Mouse (Mus musculus): ENCODE results near the gene Golga2. TPM values are rescaled to one million over a fixed set of nuclear protein-coding genes. Genes with fewer than 3 reads are reported as not detected.
A peak's percentile ranks its signal among the peaks of the same experiment; 100 is the strongest.

Gene Golga2
- polyA plus RNA-seq, 2 experiments, result 7.6 to 13.0 TPM

- 71% methylated on average over 6 of the region's 6 CpGs for WGBS (ENCODE audit: insufficient replicate concordance)
- no peak for DNase-seq (ENCODE audit: low read depth in 3 of 3, low spot score in 3 of 3)
- H3K9ac ChIP-seq (replicated peaks), result no peak overlapping the region
- H3K4me2 ChIP-seq (ENCODE audit: low read depth), result no peak overlapping the region
- no peak overlapping the region for H3K4me3 ChIP-seq (ENCODE audit: insufficient read depth in 1 of 2, low read depth in 2 of 2, low read length in 2 of 2)
- H3K9me3 ChIP-seq (ENCODE audit: control insufficient read depth, low read length), result no peaks in the 10 kb centered on the region
- H3K27ac ChIP-seq, result no peak overlapping the region
- H3K27me3 ChIP-seq (ENCODE audit: control insufficient read depth, insufficient read depth, low read length), result peaks cover 6% of the 10 kb centered on the region
- no peak for ATAC-seq (ENCODE audit: insufficient read depth)
- H3K36me3 ChIP-seq (replicated peaks; ENCODE audit: control insufficient read depth, insufficient read depth, low read depth), result peaks cover 16% of the 10 kb centered on the region
- H3K4me1 ChIP-seq (replicated peaks; ENCODE audit: control insufficient read depth in 2 of 2, insufficient read depth in 2 of 2, low read length in 1 of 2), result peaks cover 3 to 4% of the 10 kb centered on the region in 2 experiments; a peak in 3 of 4 replicates
- TF ChIP-seq CTCF (IDR thresholded peaks at IDR 0.05; ENCODE audit: low read depth), result no peak
- no peak for TF ChIP-seq EP300 (IDR thresholded peaks at IDR 0.05; ENCODE audit: low read depth)
These were observed 20.1 kb downstream of the Golga2 start for GRCm38 (mm10) chr2:32307247-32307798.

- DNase-seq (ENCODE audit: low read depth in 3 of 3, low spot score in 3 of 3) (peak in 1 of 3 experiments; percentile 39), ATAC-seq (ENCODE audit: insufficient read depth) (no peak)
- Histone ChIP-seq H3K4me1 (replicated peaks; ENCODE audit: control insufficient read depth in 2 of 2, insufficient read depth in 2 of 2, low read length in 1 of 2) (peaks cover 3 to 4% of the 10 kb centered on the region in 2 experiments; a peak in 3 of 4 replicates), H3K9ac (replicated peaks) (no peak overlapping the region), H3K4me2 (ENCODE audit: low read depth) (no peak overlapping the region), H3K36me3 (replicated peaks; ENCODE audit: control insufficient read depth, insufficient read depth, low read depth) (peaks cover 14% of the 10 kb centered on the region), H3K9me3 (ENCODE audit: control insufficient read depth, low read length) (no peaks in the 10 kb centered on the region), H3K27me3 (ENCODE audit: control insufficient read depth, insufficient read depth, low read length) (peaks cover 11% of the 10 kb centered on the region), H3K4me3 (ENCODE audit: insufficient read depth in 1 of 2, low read depth in 2 of 2, low read length in 2 of 2) (no peak overlapping the region), H3K27ac (no peak overlapping the region)
- 42% methylated on average over 8 of the region's 8 CpGs for WGBS (ENCODE audit: insufficient replicate concordance)
- TF ChIP-seq EP300 (IDR thresholded peaks at IDR 0.05; ENCODE audit: low read depth), result no peak
- TF ChIP-seq CTCF (IDR thresholded peaks at IDR 0.05; ENCODE audit: low read depth), result peak; percentile 89
These were observed 21.0 kb downstream of the Golga2 start for GRCm38 (mm10) chr2:32307941-32308760.

GRCm38 (mm10) chr2:32308870-32309568 is 21.8 kb downstream of the Golga2 start:
- Histone ChIP-seq H3K9ac (replicated peaks) (no peak overlapping the region), H3K36me3 (replicated peaks; ENCODE audit: control insufficient read depth, insufficient read depth, low read depth) (peaks cover 10% of the 10 kb centered on the region), H3K4me1 (replicated peaks; ENCODE audit: control insufficient read depth in 2 of 2, insufficient read depth in 2 of 2, low read length in 1 of 2) (peaks cover 3 to 4% of the 10 kb centered on the region in 2 experiments; a peak in 3 of 4 replicates), H3K27ac (no peak overlapping the region), H3K4me3 (ENCODE audit: insufficient read depth in 1 of 2, low read depth in 2 of 2, low read length in 2 of 2) (no peak overlapping the region), H3K9me3 (ENCODE audit: control insufficient read depth, low read length) (no peaks in the 10 kb centered on the region), H3K27me3 (ENCODE audit: control insufficient read depth, insufficient read depth, low read length) (peaks cover 14% of the 10 kb centered on the region), H3K4me2 (ENCODE audit: low read depth) (no peak overlapping the region)
- WGBS (ENCODE audit: insufficient replicate concordance), result 78% methylated on average over 16 of the region's 16 CpGs
- no peak for TF ChIP-seq EP300 (IDR thresholded peaks at IDR 0.05; ENCODE audit: low read depth)
- no peak for TF ChIP-seq CTCF (IDR thresholded peaks at IDR 0.05; ENCODE audit: low read depth)
- no peak for ATAC-seq (ENCODE audit: insufficient read depth)
- DNase-seq (ENCODE audit: low read depth in 3 of 3, low spot score in 3 of 3), result no peak

- H3K9me3 ChIP-seq (ENCODE audit: control insufficient read depth, low read length), result no peaks in the 10 kb centered on the region
- no peak overlapping the region for H3K4me3 ChIP-seq (ENCODE audit: insufficient read depth in 1 of 2, low read depth in 2 of 2, low read length in 2 of 2)
- no peak overlapping the region for H3K4me2 ChIP-seq (ENCODE audit: low read depth)
- H3K36me3 ChIP-seq (replicated peaks; ENCODE audit: control insufficient read depth, insufficient read depth, low read depth), result peaks cover 7% of the 10 kb centered on the region
- ATAC-seq (ENCODE audit: insufficient read depth) (no peak), DNase-seq (ENCODE audit: low read depth in 3 of 3, low spot score in 3 of 3) (no peak)
- peaks cover 14% of the 10 kb centered on the region for H3K27me3 ChIP-seq (ENCODE audit: control insufficient read depth, insufficient read depth, low read length)
- TF ChIP-seq CTCF (IDR thresholded peaks at IDR 0.05; ENCODE audit: low read depth) (no peak), EP300 (IDR thresholded peaks at IDR 0.05; ENCODE audit: low read depth) (no peak)
- WGBS (ENCODE audit: insufficient replicate concordance), result 77% methylated on average over 18 of the region's 18 CpGs
- no peak overlapping the region for H3K27ac ChIP-seq
- peaks cover 3 to 4% of the 10 kb centered on the region in 2 experiments; a peak in 3 of 4 replicates for H3K4me1 ChIP-seq (replicated peaks; ENCODE audit: control insufficient read depth in 2 of 2, insufficient read depth in 2 of 2, low read length in 1 of 2)
- no peak overlapping the region for H3K9ac ChIP-seq (replicated peaks)
These were observed 23.1 kb downstream of the Golga2 start for GRCm38 (mm10) chr2:32310096-32310845.

Data from liver, embryonic 14.5 days (tissue).